Mouse (Mus musculus): ENCODE results near the gene Sh3gl3. TPM values are rescaled to one million over a fixed set of nuclear protein-coding genes. Genes with fewer than 3 reads are reported as not detected.
A peak's percentile ranks its signal among the peaks of the same experiment; 100 is the strongest.
"Not testable (repeated sequence)": the region's sequence is repeated elsewhere in the genome, so short reads cannot be mapped to it uniquely, and the experiment has no call there.

The Sh3gl3 gene
- total RNA-seq, 2 experiments from 2014 or later: 55.2 to 60.6 TPM

GRCm38 (mm10) chr7:82236152-82236898, 62.7 kb downstream of the Sh3gl3 start:
- no peak for DNase-seq

GRCm38 (mm10) chr7:82236899-82237162, 63.2 kb downstream of the Sh3gl3 start:
- DNase-seq: no peak

GRCm38 (mm10) chr7:82240424-82241240, 67.0 kb downstream of the Sh3gl3 start:
- DNase-seq: no peak

DNA sequence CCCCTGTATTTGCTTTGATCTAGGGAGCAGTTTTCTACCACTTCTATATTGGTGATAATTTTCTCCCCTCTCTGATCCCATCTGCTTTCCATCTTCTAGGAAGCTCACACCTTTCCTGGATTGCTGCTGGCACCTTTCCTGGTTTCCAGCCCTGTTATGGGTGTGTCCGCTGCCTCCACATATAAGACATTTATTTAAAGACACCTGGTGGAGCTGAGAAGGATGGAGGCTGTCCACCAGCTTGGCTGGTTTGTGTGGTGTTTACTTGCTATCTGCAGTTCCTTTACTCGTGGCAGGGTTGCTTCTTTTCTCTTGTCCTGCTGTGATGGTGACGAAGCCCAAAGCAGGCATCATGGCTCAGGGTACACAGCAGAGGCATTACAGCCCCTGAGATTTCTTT, 71.1 kb downstream of the Sh3gl3 start:
- DNase-seq: no peak

DNA sequence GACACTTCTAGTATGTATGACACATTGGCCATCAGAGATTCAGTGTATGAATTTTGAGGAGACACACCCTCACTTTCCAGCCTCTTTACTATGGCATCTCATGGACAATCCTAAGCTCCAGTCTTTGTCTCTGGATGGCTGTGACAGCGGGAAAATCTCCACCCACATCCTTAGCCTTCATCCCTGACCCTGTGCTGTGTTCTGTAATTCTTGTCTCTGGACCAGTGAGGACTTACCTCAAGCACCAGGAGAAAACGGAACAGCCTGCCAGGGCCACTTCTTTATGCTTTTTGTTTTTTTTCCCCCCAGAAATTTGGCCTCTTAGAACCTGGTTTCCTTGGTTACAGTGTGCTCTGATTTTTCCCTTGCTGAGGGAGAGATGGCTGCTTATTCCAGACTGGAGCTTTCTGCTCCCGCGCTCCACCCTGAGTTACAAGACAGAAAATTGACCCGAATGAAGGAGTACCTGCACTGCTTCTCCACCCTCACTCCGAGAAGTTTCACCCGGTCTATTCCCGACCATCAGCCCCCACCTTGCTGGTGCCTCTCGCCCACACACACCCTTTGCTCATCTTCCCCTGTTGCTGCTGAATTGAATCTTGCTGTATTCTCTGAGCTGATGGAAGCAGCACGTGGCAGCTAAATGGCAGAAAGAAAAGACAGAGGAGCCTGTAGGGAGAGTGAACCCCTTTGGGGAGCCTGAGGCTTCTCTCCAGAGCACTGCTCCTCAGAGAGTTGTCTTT, 75.5 kb downstream of the Sh3gl3 start:
- DNase-seq: no peak

DNA sequence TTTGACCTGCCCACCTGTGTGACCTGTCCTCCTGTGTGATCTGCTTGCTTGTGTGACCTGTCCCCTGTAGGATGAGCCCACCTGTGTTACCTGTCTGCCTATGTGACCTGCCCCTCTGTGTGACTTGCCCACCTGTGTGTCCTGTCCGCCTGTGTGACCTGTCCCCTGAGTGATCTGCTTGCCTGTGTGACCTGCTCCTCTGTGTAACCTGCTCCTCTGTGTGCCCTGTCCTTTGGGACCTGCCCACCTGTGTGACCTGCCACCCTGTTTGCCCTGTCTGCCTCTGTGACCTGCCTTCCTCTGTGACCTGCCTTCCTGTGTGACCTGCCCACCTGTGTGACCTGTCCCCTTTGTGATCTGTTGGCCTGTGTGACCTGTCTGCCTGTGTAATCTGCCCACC, 79.7 kb downstream of the Sh3gl3 start:
- DNase-seq: no peak

GRCm38 (mm10) chr7:82256936-82257335, 83.3 kb downstream of the Sh3gl3 start:
- DNase-seq: no peak

DNA sequence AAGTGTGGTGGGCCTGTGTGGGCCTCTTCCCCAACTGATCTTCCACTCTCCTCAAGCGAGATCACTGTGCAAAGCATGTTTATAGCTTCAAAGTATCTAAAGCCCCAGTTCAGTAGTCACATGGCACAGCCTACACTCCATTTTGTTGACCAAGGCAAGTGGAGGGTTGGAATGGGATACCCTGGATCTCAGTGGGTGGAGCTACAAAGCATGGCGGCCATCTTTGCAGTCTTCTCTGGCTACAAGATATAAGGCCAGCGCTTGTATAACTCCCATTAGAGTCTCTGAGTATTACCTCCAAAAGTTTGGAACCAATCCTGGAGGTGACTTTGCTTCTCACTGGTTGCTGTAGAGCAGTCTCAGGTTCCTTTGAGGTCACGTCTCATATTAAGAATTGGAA, 83.9 kb downstream of the Sh3gl3 start:
- DNase-seq: no peak

DNA sequence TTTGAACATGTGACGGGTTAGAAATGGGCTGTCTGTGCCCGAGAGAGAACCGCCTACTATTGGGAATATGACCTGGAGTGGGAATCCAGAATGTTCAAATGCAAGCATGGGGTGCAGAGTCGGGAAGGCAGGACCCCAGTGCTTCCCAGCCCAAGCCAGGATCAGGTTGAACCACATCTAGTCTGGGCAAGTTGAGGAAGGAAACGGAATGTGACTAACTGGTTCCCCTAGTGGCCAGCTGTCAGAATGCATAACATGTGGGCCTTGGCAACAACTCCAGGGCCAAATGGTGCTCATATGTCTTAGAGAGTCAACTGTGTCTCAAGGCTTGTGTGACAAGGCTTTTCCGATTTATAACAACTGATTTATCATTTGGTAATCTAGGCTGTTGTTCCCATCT, 86.6 kb downstream of the Sh3gl3 start:
- DNase-seq: peak in 1 of 2 experiments; percentile 41

- peak; percentile 40 to 53 for DNase-seq
Observed at GRCm38 (mm10) chr7:82263141-82263540, 89.5 kb downstream of the Sh3gl3 start.

GRCm38 (mm10) chr7:82264119-82264518, 90.5 kb downstream of the Sh3gl3 start:
- no peak for DNase-seq

DNA sequence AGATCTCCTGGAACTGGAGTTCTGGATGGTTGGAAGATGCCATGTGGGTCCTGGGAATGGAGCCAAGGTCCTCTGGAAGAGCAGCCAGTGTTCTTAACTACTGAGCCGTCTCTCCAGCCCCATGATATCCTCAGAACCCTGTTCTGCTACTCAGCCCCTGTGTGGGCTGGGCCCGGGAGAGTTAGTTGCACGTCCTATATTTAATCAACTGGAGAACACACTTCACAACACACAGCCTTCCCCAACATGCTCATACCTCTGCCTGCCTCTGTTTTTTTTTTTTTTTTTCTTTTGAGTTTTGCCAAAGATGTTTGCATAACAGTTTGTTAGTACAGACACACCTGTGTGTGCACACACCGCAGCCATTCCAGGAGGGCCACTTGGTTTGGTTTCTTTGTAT, 91.7 kb downstream of the Sh3gl3 start:
- no peak for DNase-seq

DNA sequence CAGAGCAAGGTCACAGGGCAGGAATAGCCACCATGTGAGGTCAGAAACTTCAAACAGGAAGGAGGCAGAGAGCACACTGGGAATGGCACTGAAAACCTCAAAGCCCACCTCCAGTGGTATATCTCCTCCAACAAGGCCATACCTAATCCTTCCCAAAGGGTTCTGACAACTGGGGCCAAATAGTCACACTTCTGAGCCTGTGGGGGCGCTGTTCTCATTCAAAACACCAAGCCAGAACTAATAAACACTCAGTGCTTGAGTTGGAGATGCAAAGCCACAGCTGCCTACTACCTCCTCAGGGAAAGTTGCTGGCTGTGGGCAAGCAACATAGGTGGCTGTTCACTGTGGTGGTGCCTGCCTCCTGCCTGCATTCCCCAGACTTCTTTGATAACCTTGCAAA, 96.3 kb downstream of the Sh3gl3 start:
- DNase-seq: no peak

GRCm38 (mm10) chr7:82271742-82272141, 98.1 kb downstream of the Sh3gl3 start:
- DNase-seq: no peak

GRCm38 (mm10) chr7:82272875-82273274, 99.2 kb downstream of the Sh3gl3 start:
- DNase-seq: not testable (repeated sequence)

DNA sequence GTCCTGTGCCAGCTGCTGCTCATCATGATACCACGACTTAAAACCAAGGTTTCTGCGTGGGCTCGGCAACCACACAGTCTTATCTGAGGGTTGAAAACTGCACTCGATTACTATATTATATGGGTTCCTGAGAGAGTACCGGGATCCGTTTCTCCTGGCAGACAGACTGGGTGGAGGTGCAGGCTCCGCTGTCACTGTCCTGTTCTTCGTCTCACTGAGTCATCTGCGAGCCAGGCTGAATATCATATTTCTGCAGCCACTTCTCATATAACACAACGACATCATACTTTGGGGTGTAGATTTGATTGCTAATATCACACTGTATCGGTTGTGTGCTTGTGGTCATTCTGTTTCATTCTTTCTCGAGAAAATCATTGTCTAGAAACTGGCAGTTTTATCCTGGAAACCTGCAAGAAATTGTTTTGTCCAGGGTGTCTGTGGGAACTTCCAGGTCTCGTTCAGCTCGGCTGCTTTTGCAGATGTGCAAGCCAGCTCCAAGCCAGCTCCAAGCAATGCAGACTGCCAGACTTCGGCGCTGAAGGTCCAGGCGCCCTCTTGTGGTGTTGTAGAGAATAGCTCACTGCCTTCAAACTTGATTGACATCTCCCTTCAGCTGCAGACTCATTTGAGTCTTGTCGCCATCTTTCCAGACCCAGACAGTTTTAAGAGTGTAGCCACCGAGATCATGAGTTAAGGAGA, 100.5 kb downstream of the Sh3gl3 start:
- DNase-seq: peak; percentile 40 to 64

DNA sequence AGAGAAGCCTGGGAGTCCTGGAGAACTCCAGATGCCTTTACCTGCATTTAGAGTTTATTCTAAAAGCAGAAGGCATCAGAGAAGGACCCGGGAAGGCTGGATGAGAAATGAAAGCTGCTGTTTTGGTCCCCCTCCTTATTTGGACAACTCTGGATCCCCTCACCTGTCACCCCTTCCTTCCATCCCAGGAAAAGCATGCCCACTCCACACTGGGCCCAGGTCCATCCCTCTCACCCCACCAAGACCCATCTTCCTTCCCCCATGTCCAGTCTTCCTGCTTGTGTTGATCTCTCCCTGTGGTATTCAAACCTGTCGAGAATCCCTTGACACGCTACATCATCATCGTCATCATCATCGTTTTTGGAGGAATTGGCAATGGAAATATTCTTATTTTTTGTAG, 101.3 kb downstream of the Sh3gl3 start:
- no peak for DNase-seq

- DNase-seq: no peak
Observed at GRCm38 (mm10) chr7:82275529-82276204, 102.0 kb downstream of the Sh3gl3 start.

- DNase-seq: no peak
Observed at GRCm38 (mm10) chr7:82282011-82282410, 108.4 kb downstream of the Sh3gl3 start.

DNA sequence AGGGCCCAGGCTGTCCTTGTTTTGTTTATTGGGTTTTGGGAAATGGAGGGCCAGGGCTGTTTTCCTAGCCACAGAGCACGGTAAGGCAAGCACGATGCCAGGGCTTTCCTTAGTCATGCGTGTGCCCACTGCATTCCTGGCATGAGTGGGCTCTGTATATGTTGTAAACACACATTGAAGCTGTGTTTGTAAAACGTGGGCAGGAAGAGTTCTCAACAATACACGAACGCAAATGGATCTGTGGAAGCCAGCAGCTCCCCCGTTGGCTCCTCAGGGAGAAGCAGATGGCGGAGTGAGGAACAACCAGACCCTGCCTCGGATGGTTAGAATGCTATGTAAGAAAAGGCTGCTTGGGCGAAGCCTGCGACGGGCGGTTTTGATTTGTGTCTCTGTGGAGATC, 108.8 kb downstream of the Sh3gl3 start:
- DNase-seq: peak; percentile 43 to 52

- DNase-seq: no peak
Observed at GRCm38 (mm10) chr7:82287242-82287641, 113.6 kb downstream of the Sh3gl3 start.

GRCm38 (mm10) chr7:82293441-82293840, 119.8 kb downstream of the Sh3gl3 start:
- no peak for DNase-seq
